In genomic region chr3:102292385-102292784, GRCm38 (mm10) we compare ENCODE assay signal across 34 mouse cellular contexts.
"Had no signal": no experiment of that assay in that cellular context is flagged by ENCODE, and none has a peak within 500 bp of the region (broad histone marks: within the 10 kb centered on the region; RNA-seq: fewer than 3 reads in every experiment).

No protein-coding gene starts in this region.

- H3K9ac ChIP-seq: heart, embryonic 12.5 days; heart, embryonic 13.5 days; heart, embryonic 15.5 days; hindbrain, embryonic 12.5 days; hindbrain, embryonic 13.5 days; hindbrain, embryonic 14.5 days; hindbrain, embryonic 15.5 days; kidney, embryonic 15.5 days had no signal

- H3K36me3 ChIP-seq: heart, embryonic 12.5 days; heart, embryonic 13.5 days; heart, embryonic 15.5 days; hindbrain, embryonic 10.5 days; hindbrain, embryonic 12.5 days; hindbrain, embryonic 13.5 days; hindbrain, embryonic 15.5 days; kidney, embryonic 15.5 days had no signal

- H3K27me3 ChIP-seq: heart, embryonic 12.5 days; heart, embryonic 13.5 days; heart, embryonic 15.5 days; hindbrain, embryonic 12.5 days; hindbrain, embryonic 13.5 days; hindbrain, embryonic 15.5 days; kidney, embryonic 15.5 days had no signal

- H3K4me3 ChIP-seq: heart, embryonic 12.5 days; heart, embryonic 13.5 days; heart, embryonic 15.5 days; hindbrain, embryonic 10.5 days; hindbrain, embryonic 12.5 days; hindbrain, embryonic 13.5 days; hindbrain, embryonic 15.5 days; kidney, embryonic 15.5 days; layer of hippocampus, adult 2 months; left cerebral cortex, adult 2 months had no signal

- DNase-seq: heart, postnatal 10 days; heart, postnatal 14 days; heart, postnatal 36 days; heart, postnatal 4 days; kidney, adult 11 months; kidney, adult 18-20 months; kidney, adult 2 months; kidney, adult 8-10 months; kidney, adult 9 months; kidney, postnatal 10 days; kidney, postnatal 14 days; kidney, postnatal 25 days; kidney, postnatal 36 days; kidney, postnatal 4 days; layer of hippocampus, adult 9-11 months; layer of hippocampus, postnatal 36 days had no signal

- ATAC-seq: hindbrain, embryonic 16.5 days; hindbrain, postnatal 0 days; inflammation-experienced regulatory T-cells, adult 6 months; intestine, embryonic 16.5 days; intestine, postnatal 0 days had no signal

- H3K4me1 ChIP-seq: heart, embryonic 12.5 days; heart, embryonic 13.5 days; heart, embryonic 15.5 days; hindbrain, embryonic 10.5 days; hindbrain, embryonic 12.5 days; hindbrain, embryonic 13.5 days; hindbrain, embryonic 15.5 days; kidney, embryonic 15.5 days had no signal

- H3K9me3 ChIP-seq: heart, embryonic 12.5 days; heart, embryonic 15.5 days; hindbrain, embryonic 12.5 days; hindbrain, embryonic 13.5 days had no signal

- H3K27ac ChIP-seq: heart, embryonic 13.5 days; heart, embryonic 15.5 days; hindbrain, embryonic 10.5 days; hindbrain, embryonic 12.5 days; hindbrain, embryonic 13.5 days; hindbrain, embryonic 14.5 days; hindbrain, embryonic 15.5 days; hindbrain, postnatal 0 days; kidney, embryonic 15.5 days; kidney, postnatal 0 days; layer of hippocampus, adult 2 months; left cerebral cortex, adult 2 months had no signal

- H3K4me2 ChIP-seq: heart, embryonic 11.5 days; heart, embryonic 12.5 days; heart, embryonic 13.5 days; heart, embryonic 15.5 days; hindbrain, embryonic 12.5 days; hindbrain, embryonic 13.5 days; hindbrain, embryonic 14.5 days; hindbrain, embryonic 15.5 days; kidney, embryonic 15.5 days had no signal
